Mouse (Mus musculus): ENCODE results near the gene Sap25. TPM values are rescaled to one million over a fixed set of nuclear protein-coding genes. Genes with fewer than 3 reads are reported as not detected.

Sap25 gene
- polyA plus RNA-seq, 1 experiment: 2.0 TPM

- Histone ChIP-seq H3K4me1 (ENCODE audit: control insufficient read depth, insufficient read depth, insufficient read length, low read length) (no peaks in the 10 kb centered on the region), H3K4me3 (ENCODE audit: insufficient read depth, low read depth, low read length) (no peak overlapping the region), H3K27ac (replicated peaks; ENCODE audit: low read depth, low read length) (no peak overlapping the region)
These were observed 49.4 kb downstream of the Sap25 start for GRCm38 (mm10) chr5:137690531-137690930.

GRCm38 (mm10) chr5:137691881-137692280 is 50.7 kb downstream of the Sap25 start:
- Histone ChIP-seq H3K4me3 (ENCODE audit: insufficient read depth, low read depth, low read length) (no peak overlapping the region), H3K27ac (replicated peaks; ENCODE audit: low read depth, low read length) (no peak overlapping the region), H3K4me1 (ENCODE audit: control insufficient read depth, insufficient read depth, insufficient read length, low read length) (no peaks in the 10 kb centered on the region)

Other genes starting within 250 kb of the Sap25 start
- gene Zan, start 164.3 kb upstream of the Sap25 start, polyA plus RNA-seq (2012; ENCODE audit: insufficient read depth, insufficient read length, missing spikeins): not detected in 2 replicates
- 19.7 and 20.9 TPM in 2 replicates for gene Pop7, start 138.8 kb upstream of the Sap25 start, polyA plus RNA-seq (2012; ENCODE audit: insufficient read depth, insufficient read length, missing spikeins)
- 8.6 and 11.2 TPM in 2 replicates for gene Gigyf1, start 122.8 kb upstream of the Sap25 start, polyA plus RNA-seq (2012; ENCODE audit: insufficient read depth, insufficient read length, missing spikeins)
- not detected in 2 replicates for gene Epo, start 108.1 kb upstream of the Sap25 start, polyA plus RNA-seq (2012; ENCODE audit: insufficient read depth, insufficient read length, missing spikeins)
- gene Gnb2, start 107.8 kb upstream of the Sap25 start, polyA plus RNA-seq (2012; ENCODE audit: insufficient read depth, insufficient read length, missing spikeins): 285 and 328 TPM in 2 replicates
- gene Actl6b, start 87.8 kb upstream of the Sap25 start, polyA plus RNA-seq (2012; ENCODE audit: insufficient read depth, insufficient read length, missing spikeins): not detected in 2 replicates
- gene Tfr2, start 71.5 kb upstream of the Sap25 start, polyA plus RNA-seq (2012; ENCODE audit: insufficient read depth, insufficient read length, missing spikeins): 4.6 and 6.1 TPM in 2 replicates
- 31.1 and 45.9 TPM in 2 replicates for gene Mospd3, start 40.3 kb upstream of the Sap25 start, polyA plus RNA-seq (2012; ENCODE audit: insufficient read depth, insufficient read length, missing spikeins)
- gene Pcolce, start 27.6 kb upstream of the Sap25 start, polyA plus RNA-seq (2012; ENCODE audit: insufficient read depth, insufficient read length, missing spikeins): 66.8 and 89.9 TPM in 2 replicates
- not detected in 2 replicates for gene Fbxo24, start 12.3 kb upstream of the Sap25 start, polyA plus RNA-seq (2012; ENCODE audit: insufficient read depth, insufficient read length, missing spikeins)
- gene Lrch4, start 12.2 kb upstream of the Sap25 start, polyA plus RNA-seq (2012; ENCODE audit: insufficient read depth, insufficient read length, missing spikeins): 11.5 and 13.6 TPM in 2 replicates
- 0.95 and 2.3 TPM in 2 replicates for gene Gm20605, start 12.2 kb upstream of the Sap25 start, polyA plus RNA-seq (2012; ENCODE audit: insufficient read depth, insufficient read length, missing spikeins)
- 22.0 and 26.4 TPM in 2 replicates for gene Irs3, start 4.4 kb downstream of the Sap25 start, polyA plus RNA-seq (2012; ENCODE audit: insufficient read depth, insufficient read length, missing spikeins)
- 16.2 and 17.6 TPM in 2 replicates for gene Agfg2, start 43.4 kb downstream of the Sap25 start, polyA plus RNA-seq (2012; ENCODE audit: insufficient read depth, insufficient read length, missing spikeins)
- gene Nyap1, start 100.3 kb downstream of the Sap25 start, polyA plus RNA-seq (2012; ENCODE audit: insufficient read depth, insufficient read length, missing spikeins): not detected in 2 replicates
- 21.4 and 24.0 TPM in 2 replicates for gene Tsc22d4, start 104.4 kb downstream of the Sap25 start, polyA plus RNA-seq (2012; ENCODE audit: insufficient read depth, insufficient read length, missing spikeins)
- 15.1 and 15.4 TPM in 2 replicates for gene Ppp1r35, start 137.5 kb downstream of the Sap25 start, polyA plus RNA-seq (2012; ENCODE audit: insufficient read depth, insufficient read length, missing spikeins)
- gene Mepce, start 146.3 kb downstream of the Sap25 start, polyA plus RNA-seq (2012; ENCODE audit: insufficient read depth, insufficient read length, missing spikeins): 14.3 and 21.2 TPM in 2 replicates
- 2.9 and 4.9 TPM in 2 replicates for gene Zcwpw1, start 146.5 kb downstream of the Sap25 start, polyA plus RNA-seq (2012; ENCODE audit: insufficient read depth, insufficient read length, missing spikeins)
- 1.3 TPM in 1 of 2 replicates, not detected in the other for gene Pilra, start 194.9 kb downstream of the Sap25 start, polyA plus RNA-seq (2012; ENCODE audit: insufficient read depth, insufficient read length, missing spikeins)
- gene Pilrb1, start 216.8 kb downstream of the Sap25 start, polyA plus RNA-seq (2012; ENCODE audit: insufficient read depth, insufficient read length, missing spikeins): 1.0 and 1.4 TPM in 2 replicates
- gene Pilrb2, start 230.5 kb downstream of the Sap25 start, polyA plus RNA-seq (2012; ENCODE audit: insufficient read depth, insufficient read length, missing spikeins): 2.5 and 5.5 TPM in 2 replicates